Mouse (Mus musculus): ENCODE measurements around the gene Anln. TPM values are rescaled to one million over a fixed set of nuclear protein-coding genes. Genes with fewer than 3 reads are reported as not detected.

Anln gene
- total RNA-seq, 2 experiments from 2014 or later = 4.0 to 5.9 TPM

Other genes with a start within 250 kb of the Anln start
- gene Pigyl, start 232.3 kb downstream of the Anln start, total RNA-seq (2021) = 10 to 100 TPM; 40.9 to 42.3 TPM
- under 1 TPM; 0.21 to 0.39 TPM for gene Zfp872, start 201.1 kb downstream of the Anln start, total RNA-seq (2021)
- 10 to 100 TPM; 13.6 to 15.6 TPM for gene Zfp809, start 163.5 kb downstream of the Anln start, total RNA-seq (2021)
- gene Zfp599, start 129.3 kb downstream of the Anln start, total RNA-seq (2021) = 1 to 10 TPM; 3.7 to 4.2 TPM
- 10 to 100 TPM; 22.1 to 25.5 TPM for gene Zfp810, start 81.5 kb downstream of the Anln start, total RNA-seq (2021)
- 1 to 10 TPM; 7.8 to 8.9 TPM for gene 9530077C05Rik, start 22.3 kb upstream of the Anln start, total RNA-seq (2021)
- not detected for gene Gm17545, start 65.1 kb upstream of the Anln start, total RNA-seq (2021)
- gene Rp9, start 80.6 kb upstream of the Anln start, total RNA-seq (2021) = 10 to 100 TPM; 41.0 to 44.1 TPM
- gene Bbs9, start 86.5 kb upstream of the Anln start, total RNA-seq (2021) = 10 to 100 TPM; 27.8 to 28.6 TPM

All from left cerebral cortex, postnatal 10 days (tissue).